Mouse (Mus musculus): ENCODE data around the gene Tph2.

DNA sequence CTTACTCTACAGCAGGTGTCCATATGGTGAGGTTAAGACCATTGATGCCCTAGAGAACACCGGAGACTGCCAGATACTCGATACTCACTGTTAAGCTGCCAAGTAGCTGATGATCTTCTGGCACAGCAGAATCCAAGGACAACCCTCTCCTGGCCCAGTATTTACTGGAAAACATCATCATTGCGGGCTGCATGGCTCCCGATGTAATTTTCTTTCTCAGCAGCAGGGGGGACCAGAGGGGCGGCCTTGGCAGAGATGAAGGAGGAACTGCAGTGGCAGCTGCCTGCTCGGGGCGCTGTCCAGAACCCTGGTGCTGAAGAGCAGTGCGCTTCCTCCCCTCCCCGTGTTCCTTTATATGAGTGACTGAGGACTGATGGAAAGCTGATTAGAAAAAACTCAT lies at the start of gene Tph2:
- TF ChIP-seq CTCF (IDR thresholded peaks at IDR 0.05; ENCODE audit: borderline replicate concordance, insufficient read depth, low read depth, low read length) (peak; percentile 48; the same call in 1 of the 2 replicates), POLR2A (IDR thresholded peaks at IDR 0.05; ENCODE audit: borderline replicate concordance, insufficient read depth, low read length) (no peak)
